Mouse (Mus musculus) gastrocnemius, adult 8-10 months (tissue): Measurements from ENCODE around the gene Socs5. TPM values are rescaled to one million over a fixed set of nuclear protein-coding genes. Genes with fewer than 3 reads are reported as not detected.
"Not testable (repeated sequence)": the region's sequence is repeated elsewhere in the genome, so short reads cannot be mapped to it uniquely, and the experiment has no call there.

ENCODE experiments used
- DNase-seq, 2 experiments: peaks; one replicate each; pipeline ENCODE4 v3.0.0; 2022; ENCODE audit warnings: low spot score in 2 of 2
- total RNA-seq, 4 experiments: library from RNA; stranded (reverse); gene quantifications; 2 replicates each; pipeline ENCODE4 v1.2.4; 2022

Socs5 gene
- 10 to 100 TPM; 13.1 to 17.8 (median 15.2) TPM for total RNA-seq

- DNase-seq, result peak; percentile 27 to 56
Observed at GRCm38 (mm10) chr17:87107623-87108221, at the start of gene Socs5. TSS of gene Socs5 (plus strand) at chr17:87107679.

- DNase-seq, result no peak
Observed at GRCm38 (mm10) chr17:87062639-87063038, 44.8 kb upstream of the Socs5 start.

- no peak for DNase-seq
Observed at GRCm38 (mm10) chr17:87063461-87063860, 44.0 kb upstream of the Socs5 start.

- DNase-seq, result no peak
Observed at GRCm38 (mm10) chr17:87063969-87064368, 43.5 kb upstream of the Socs5 start.

GRCm38 (mm10) chr17:87068997-87069396 is 38.5 kb upstream of the Socs5 start:
- no peak for DNase-seq

GRCm38 (mm10) chr17:87072183-87072582 is 35.3 kb upstream of the Socs5 start:
- DNase-seq, result not testable (repeated sequence)

GRCm38 (mm10) chr17:87072766-87073440 is 34.6 kb upstream of the Socs5 start:
- DNase-seq, result no peak

GRCm38 (mm10) chr17:87073470-87073869 is 34.0 kb upstream of the Socs5 start:
- no peak for DNase-seq

GRCm38 (mm10) chr17:87078217-87078616 is 29.3 kb upstream of the Socs5 start:
- DNase-seq, result not testable (repeated sequence)

- no peak for DNase-seq
Observed at GRCm38 (mm10) chr17:87080724-87081123, 26.8 kb upstream of the Socs5 start.

GRCm38 (mm10) chr17:87082547-87082946 is 24.9 kb upstream of the Socs5 start:
- no peak for DNase-seq

GRCm38 (mm10) chr17:87083671-87084070 is 23.8 kb upstream of the Socs5 start:
- no peak for DNase-seq

- DNase-seq, result no peak
Observed at GRCm38 (mm10) chr17:87085726-87086125, 21.8 kb upstream of the Socs5 start.

- DNase-seq, result no peak
Observed at GRCm38 (mm10) chr17:87089296-87089695, 18.2 kb upstream of the Socs5 start.

GRCm38 (mm10) chr17:87093061-87093460 is 14.4 kb upstream of the Socs5 start:
- no peak for DNase-seq

GRCm38 (mm10) chr17:87096951-87097350 is 10.5 kb upstream of the Socs5 start:
- no peak for DNase-seq

GRCm38 (mm10) chr17:87097576-87097975 is 9.9 kb upstream of the Socs5 start:
- no peak for DNase-seq

GRCm38 (mm10) chr17:87100947-87101346 is 6.5 kb upstream of the Socs5 start:
- DNase-seq, result no peak

GRCm38 (mm10) chr17:87102636-87103035 is 4.8 kb upstream of the Socs5 start:
- DNase-seq, result no peak

- DNase-seq, result no peak
Observed at GRCm38 (mm10) chr17:87103060-87103459, 4.4 kb upstream of the Socs5 start.

- DNase-seq, result no peak
Observed at GRCm38 (mm10) chr17:87104276-87104675, 3.2 kb upstream of the Socs5 start.

GRCm38 (mm10) chr17:87105941-87106340 is 1.5 kb upstream of the Socs5 start:
- no peak for DNase-seq
